Comparison of ENCODE assay signal across 28 mouse cellular contexts in the genomic region with DNA sequence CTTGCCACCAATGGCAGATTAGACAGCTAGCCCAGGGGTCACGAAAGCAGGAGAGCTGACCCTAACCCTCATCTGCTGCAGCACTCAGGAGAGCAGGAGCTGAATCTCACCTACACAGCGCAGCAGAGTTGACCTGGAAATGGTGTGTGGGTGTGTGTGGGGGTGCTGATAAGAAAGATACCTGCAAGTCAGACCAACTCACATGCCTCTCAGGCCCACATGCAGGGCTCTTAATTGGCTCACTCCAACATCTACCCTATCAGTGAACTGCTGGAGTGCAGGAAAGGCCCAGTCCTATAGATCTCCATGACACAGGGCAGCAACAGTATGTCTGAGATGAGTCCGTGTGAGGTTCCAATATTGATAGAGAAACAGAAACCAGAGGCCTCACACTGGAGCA.
A peak's percentile ranks its signal among the peaks of the same experiment; 100 is the strongest.
DNase-seq lines count a peak whose midpoint lies in the region; ATAC-seq and TF ChIP-seq lines count a peak whose summit lies in the region.
"Had no signal": no experiment of that assay in that cellular context is flagged by ENCODE, and none has a peak within 500 bp of the region (broad histone marks: within the 10 kb centered on the region; RNA-seq: fewer than 3 reads in every experiment).

No protein-coding gene starts in this region.

- no peaks in the 10 kb centered on the region for H3K36me3 ChIP-seq in heart, embryonic 11.5 days (ENCODE audit: control insufficient read depth, insufficient read depth, low read length)
- no peaks in the 10 kb centered on the region for H3K36me3 ChIP-seq in liver, embryonic 15.5 days (replicated peaks)
- H3K36me3 ChIP-seq in stomach, embryonic 15.5 days, result no peaks in the 10 kb centered on the region
- H3K36me3 ChIP-seq: heart, embryonic 13.5 days; limb, embryonic 10.5 days; limb, embryonic 15.5 days; midbrain, embryonic 13.5 days; neural tube, embryonic 13.5 days had no signal

- peak; percentile 59 for ATAC-seq in heart, embryonic 11.5 days (replicated peaks; ENCODE audit: insufficient number of reproducible peaks, low FRiP score, low TSS enrichment)
- peak; percentile 96 for ATAC-seq in liver, embryonic 15.5 days (ENCODE audit: insufficient read depth)
- peak; percentile 63; the same call in 1 of the 2 replicates for ATAC-seq in stomach, embryonic 15.5 days (ENCODE audit: insufficient read depth, low FRiP score, low read depth)
- ATAC-seq: forebrain, embryonic 13.5 days; hindbrain, embryonic 16.5 days; midbrain, embryonic 13.5 days; Patski had no signal

- no peak for DNase-seq in heart, adult 11 months
- DNase-seq in liver, result peak; percentile 64
- DNase-seq in layer of hippocampus, adult 2 months (ENCODE audit: low spot score in 2 of 2), result no peak
- DNase-seq in right cerebral cortex, postnatal 4 days, result no peak
- DNase-seq: adrenal gland, postnatal 25 days; cerebellum, adult 18-20 months; cerebellum, postnatal 10 days; gastrocnemius, postnatal 14 days; heart, postnatal 14 days; kidney, adult 2 months; kidney, postnatal 36 days; lung, postnatal 36 days; retina, postnatal 1 day; right cerebral cortex, postnatal 14 days; thymus, adult 2 months; thymus, postnatal 4 days had no signal

- no peak overlapping the region for H3K4me3 ChIP-seq in heart, embryonic 11.5 days (ENCODE audit: low read depth, low read length)
- H3K4me3 ChIP-seq in liver, embryonic 15.5 days (replicated peaks), result no peak overlapping the region
- no peak overlapping the region for H3K4me3 ChIP-seq in stomach, embryonic 15.5 days (replicated peaks)
- no peak overlapping the region for H3K4me3 ChIP-seq in layer of hippocampus, adult 2 months
- H3K4me3 ChIP-seq: forebrain, embryonic 13.5 days; heart, embryonic 13.5 days; limb, embryonic 10.5 days; limb, embryonic 15.5 days; megakaryocyte, embryonic 14.5 days; midbrain, embryonic 13.5 days; neural tube, embryonic 13.5 days had no signal

- no peak overlapping the region for H3K4me2 ChIP-seq in heart, embryonic 11.5 days
- no peak overlapping the region for H3K4me2 ChIP-seq in liver, embryonic 15.5 days
- H3K4me2 ChIP-seq in stomach, embryonic 15.5 days, result no peak overlapping the region
- H3K4me2 ChIP-seq: forebrain, embryonic 13.5 days; heart, embryonic 13.5 days; limb, embryonic 15.5 days; midbrain, embryonic 13.5 days; neural tube, embryonic 13.5 days had no signal

- no peak overlapping the region for H3K27ac ChIP-seq in heart, embryonic 11.5 days (ENCODE audit: low read depth, low read length)
- H3K27ac ChIP-seq in liver, embryonic 15.5 days (replicated peaks), result peak overlapping the region; percentile 61
- no peak overlapping the region for H3K27ac ChIP-seq in stomach, embryonic 15.5 days
- H3K27ac ChIP-seq in layer of hippocampus, adult 2 months, result no peak overlapping the region
- H3K27ac ChIP-seq: forebrain, embryonic 13.5 days; heart, embryonic 13.5 days; limb, embryonic 10.5 days; limb, embryonic 15.5 days; midbrain, embryonic 13.5 days; neural tube, embryonic 13.5 days had no signal

- TF ChIP-seq CTCF in layer of hippocampus, adult 2 months (conservative IDR thresholded peaks at IDR 0.05), result no peak

- 74% methylated on average over 3 of the region's 3 CpGs for WGBS in heart, embryonic 11.5 days (ENCODE audit: insufficient replicate concordance)
- 41% methylated on average over 3 of the region's 3 CpGs for whole genome bisulfite sequencing in liver, embryonic 15.5 days (ENCODE audit: insufficient replicate concordance)
- WGBS in stomach, embryonic 15.5 days, result 67% methylated on average over 3 of the region's 3 CpGs

- no peaks in the 10 kb centered on the region for H3K27me3 ChIP-seq in heart, embryonic 11.5 days (ENCODE audit: control insufficient read depth, insufficient read depth, low read length)
- H3K27me3 ChIP-seq in liver, embryonic 15.5 days, result no peaks in the 10 kb centered on the region
- H3K27me3 ChIP-seq in stomach, embryonic 15.5 days (replicated peaks), result no peaks in the 10 kb centered on the region
- H3K27me3 ChIP-seq: forebrain, embryonic 13.5 days; heart, embryonic 13.5 days; limb, embryonic 15.5 days; megakaryocyte, embryonic 14.5 days; midbrain, embryonic 13.5 days; neural tube, embryonic 13.5 days; Patski had no signal

- no peaks in the 10 kb centered on the region for H3K9me3 ChIP-seq in heart, embryonic 11.5 days (replicated peaks; ENCODE audit: control insufficient read depth, low read length)
- H3K9me3 ChIP-seq in liver, embryonic 15.5 days (replicated peaks), result no peaks in the 10 kb centered on the region
- no peaks in the 10 kb centered on the region for H3K9me3 ChIP-seq in stomach, embryonic 15.5 days
- H3K9me3 ChIP-seq: forebrain, embryonic 13.5 days; heart, embryonic 13.5 days; limb, embryonic 10.5 days; limb, embryonic 15.5 days; megakaryocyte, embryonic 14.5 days; midbrain, embryonic 13.5 days; neural tube, embryonic 13.5 days had no signal

- no peak overlapping the region for H3K9ac ChIP-seq in heart, embryonic 11.5 days (ENCODE audit: low read depth, low read length)
- H3K9ac ChIP-seq in liver, embryonic 15.5 days, result no peak overlapping the region
- H3K9ac ChIP-seq in stomach, embryonic 15.5 days, result no peak overlapping the region
- H3K9ac ChIP-seq: forebrain, embryonic 13.5 days; heart, embryonic 13.5 days; limb, embryonic 15.5 days; midbrain, embryonic 13.5 days; neural tube, embryonic 13.5 days had no signal

- H3K4me1 ChIP-seq in heart, embryonic 11.5 days (ENCODE audit: control insufficient read depth, insufficient read depth, low read length), result no peaks in the 10 kb centered on the region
- peaks cover 20% of the 10 kb centered on the region for H3K4me1 ChIP-seq in liver, embryonic 15.5 days (replicated peaks)
- no peaks in the 10 kb centered on the region for H3K4me1 ChIP-seq in stomach, embryonic 15.5 days
- H3K4me1 ChIP-seq: forebrain, embryonic 13.5 days; heart, embryonic 13.5 days; limb, embryonic 10.5 days; limb, embryonic 15.5 days; midbrain, embryonic 13.5 days; neural tube, embryonic 13.5 days had no signal
